Mouse (Mus musculus): ENCODE measurements around the gene Tmem256. TPM values are rescaled to one million over a fixed set of nuclear protein-coding genes. Genes with fewer than 3 reads are reported as not detected.
A peak's percentile ranks its signal among the peaks of the same experiment; 100 is the strongest.

Gene Tmem256
- total and polyA plus RNA-seq, 3 experiments = 185 to 327 (median 206) TPM

GRCm38 (mm10) chr11:69846198-69846680 lies 7.9 kb downstream of the Tmem256 start, which contains the start of gene Plscr3:
Plscr3 (plus strand) TSS chr11:69846376.
- TF ChIP-seq NELFE (IDR thresholded peaks at IDR 0.05; ENCODE audit: low read depth, low read length) (peak; percentile 96), CTCF (conservative IDR thresholded peaks at IDR 0.05 in 1 of 2, IDR thresholded peaks at IDR 0.05 in 1 of 2; ENCODE audit: low read depth in 2 of 2, low read length in 2 of 2) (no peak), MAX (IDR thresholded peaks at IDR 0.05; ENCODE audit: low read length) (peak; percentile 55; the same call in 1 of the 2 replicates), NRF1 (IDR thresholded peaks at IDR 0.05; ENCODE audit: low read depth, low read length) (peak; percentile 84), ELF1 (IDR thresholded peaks at IDR 0.05; ENCODE audit: low read depth, low read length) (peak; percentile 68), GABPA (IDR thresholded peaks at IDR 0.05; ENCODE audit: insufficient replicate concordance, low read depth, low read length) (no peak), MAFK (IDR thresholded peaks at IDR 0.05; ENCODE audit: insufficient replicate concordance, low read length) (no peak), SMC3 (IDR thresholded peaks at IDR 0.05; ENCODE audit: low read depth, low read length) (no peak), ZMIZ1 (IDR thresholded peaks at IDR 0.05; ENCODE audit: low read depth, low read length) (peak; percentile 82), TCF12 (IDR thresholded peaks at IDR 0.05; ENCODE audit: low read depth, low read length) (peak; percentile 70; the same call in 1 of the 2 replicates), KAT2A (IDR thresholded peaks at IDR 0.05; ENCODE audit: insufficient replicate concordance, low read length) (0 out of 2 replicates have a peak, but pooled peaks have one; percentile 23), ETS1 (conservative IDR thresholded peaks at IDR 0.05; ENCODE audit: low read depth, low read length) (no peak), MYC (IDR thresholded peaks at IDR 0.05; ENCODE audit: low read depth, low read length) (peak; percentile 76; the same call in 1 of the 2 replicates), TBP (conservative IDR thresholded peaks at IDR 0.05; ENCODE audit: low read depth, low read length) (peak; percentile 70), MXI1 (IDR thresholded peaks at IDR 0.05; ENCODE audit: low read depth, low read length) (peak; percentile 85), ZKSCAN1 (IDR thresholded peaks at IDR 0.05; ENCODE audit: borderline replicate concordance, low read depth, low read length) (no peak), POLR2A (IDR thresholded peaks at IDR 0.05; ENCODE audit: low read depth, low read length) (peak; percentile 96), MEF2A (IDR thresholded peaks at IDR 0.05; ENCODE audit: borderline replicate concordance, low read depth, low read length) (peak; percentile 43; the same call in 1 of the 2 replicates), HCFC1 (IDR thresholded peaks at IDR 0.05; ENCODE audit: low read depth, low read length) (peak; percentile 67), SIN3A (IDR thresholded peaks at IDR 0.05; ENCODE audit: low read length) (peak; percentile 69; the same call in 1 of the 2 replicates), IRF4 (IDR thresholded peaks at IDR 0.05; ENCODE audit: low read depth, low read length) (peak; percentile 52; the same call in 1 of the 2 replicates), EP300 (IDR thresholded peaks at IDR 0.05; ENCODE audit: low read length) (no peak), MAZ (IDR thresholded peaks at IDR 0.05; ENCODE audit: low read depth, low read length) (peak; percentile 94), CHD2 (IDR thresholded peaks at IDR 0.05; ENCODE audit: low read length) (no peak)
- H3K79me2 ChIP-seq (replicated peaks; ENCODE audit: control insufficient read depth, extremely low read depth, insufficient read depth, poor library complexity, severe bottlenecking) = no peaks in the 10 kb centered on the region
- H3K9ac ChIP-seq (ENCODE audit: insufficient read depth, low read depth) = peak within 1 kb of the TSS; percentile 72
- no peaks in the 10 kb centered on the region for H3K9me3 ChIP-seq (replicated peaks; ENCODE audit: low read length)
- no peaks in the 10 kb centered on the region for H3K27me3 ChIP-seq (replicated peaks)
- H3K4me2 ChIP-seq (ENCODE audit: insufficient read depth, low read depth, poor library complexity, severe bottlenecking) = peak within 1 kb of the TSS; percentile 88
- dilution Hi-C loops (cut with MboI; ENCODE audit: extremely low pct_ligation_motif_present, extremely low pct_unique_long_range_greater_than_20kb, low sequenced_read_pairs) (no loop called here), in situ Hi-C loops (cut with MboI; ENCODE audit: low pct_ligation_motif_present, low pct_unique_long_range_greater_than_20kb, low sequenced_read_pairs) (no loop called here)
- peaks cover 0 to 35% of the 10 kb centered on the region in 2 experiments for H3K36me3 ChIP-seq (replicated peaks in 1 of 2; ENCODE audit: control insufficient read depth in 1 of 2, insufficient read depth in 1 of 2, low read length in 1 of 2)
- DNase-seq (ENCODE audit: extremely low read depth) = peak; percentile 93
- peaks cover 5 to 28% of the 10 kb centered on the region in 2 experiments for H3K4me1 ChIP-seq (ENCODE audit: control insufficient read depth in 1 of 2, insufficient read depth in 2 of 2)
- H3K4me3 ChIP-seq (replicated peaks in 1 of 3; ENCODE audit: low read depth in 2 of 3, low read length in 2 of 3, poor library complexity in 1 of 3) = peak within 1 kb of the TSS; percentile 61 to 72 (median 65)
- peak within 1 kb of the TSS; percentile 59 for H3K27ac ChIP-seq (ENCODE audit: insufficient read depth, low read depth)

Data from CH12.LX (cell line).